Mouse (Mus musculus) small intestine, adult 2 months (tissue): ENCODE results near the gene Fam214b.

Source experiments
- CTCF ChIP-seq: fragments of 200-500 bp; IDR thresholded peaks from 2 replicates; pipeline ENCODE4 v1.5.1; 2012; ENCODE audit warnings: low read depth, mild to moderate bottlenecking, control low read depth, inconsistent platforms, low read length, moderate library complexity, mixed read lengths; ENCODE audit not compliant: insufficient replicate concordance, insufficient read length; ENCODE audit errors: extremely low read depth
- POLR2A ChIP-seq: fragments of 200-500 bp; IDR thresholded peaks from 2 replicates; pipeline ENCODE4 v1.6.1; 2012; ENCODE audit warnings: low read depth, mild to moderate bottlenecking, control low read depth, inconsistent platforms, low read length, moderate library complexity

- TF ChIP-seq CTCF (no peak), POLR2A (no peak)
Measured at GRCm38 (mm10) chr4:43032501-43032900, 13.5 kb downstream of the Fam214b start.
